Mouse (Mus musculus) large intestine, adult 2 months (tissue): ENCODE results near the gene Enthd1. TPM values are rescaled to one million over a fixed set of nuclear protein-coding genes. Genes with fewer than 3 reads are reported as not detected.

ENCODE experiments used
- DNase-seq: peaks from one replicate; pipeline ENCODE4 v3.0.0-alpha.2; 2012; ENCODE audit warnings: low read depth, low spot score
- WGBS: fragments of 180-500 bp; shearing (Covaris S2); methylation state at CpG from one replicate; pipeline ENCODE4 v1.1.7; 2018; 5-methylcytosine and 5-hydroxymethylcytosine counted together
- polyA plus RNA-seq: library from polyadenylated mRNA; depleted of rRNA; stranded (reverse); fragments of >200 nt; gene quantifications from 2 replicates; pipeline ENCODE4 v1.2.3, GENCODE M21; 2012; rRNA removed

Enthd1 gene
- polyA plus RNA-seq, 1 experiment: not detected

- 72% methylated on average over 11 of the region's 11 CpGs for WGBS
- no peak for DNase-seq
These were observed 134.6 kb downstream of the Enthd1 start for GRCm38 (mm10) chr15:80430324-80430723.

GRCm38 (mm10) chr15:80418146-80418545 is 146.8 kb downstream of the Enthd1 start:
- no peak for DNase-seq
- 61% methylated on average over 2 of the region's 2 CpGs for WGBS

- 52% methylated on average over 9 of the region's 9 CpGs for WGBS
- DNase-seq: no peak
These were observed 147.9 kb downstream of the Enthd1 start for GRCm38 (mm10) chr15:80417066-80417465.

- no peak for DNase-seq
- 80% methylated on average over 4 of the region's 4 CpGs for WGBS
These were observed 149.8 kb downstream of the Enthd1 start for GRCm38 (mm10) chr15:80415132-80415531.

GRCm38 (mm10) chr15:80413988-80414721 is 150.8 kb downstream of the Enthd1 start:
- 52% methylated on average over 17 of the region's 17 CpGs for WGBS

GRCm38 (mm10) chr15:80413070-80413469 is 151.9 kb downstream of the Enthd1 start:
- DNase-seq: no peak
- WGBS: 77% methylated on average over 4 of the region's 4 CpGs

More at GRCm38 (mm10) chr15:80413988-80414721, 150.8 kb downstream of the Enthd1 start:
- DNase-seq: peak; percentile 18

GRCm38 (mm10) chr15:80410661-80411060 is 154.3 kb downstream of the Enthd1 start:
- no peak for DNase-seq
- 55% methylated on average over 7 of the region's 7 CpGs for WGBS

GRCm38 (mm10) chr15:80407873-80408272 is 157.1 kb downstream of the Enthd1 start:
- 14% methylated on average over 1 of the region's 1 CpGs for WGBS
- DNase-seq: no peak

Other genes starting within 250 kb of the Enthd1 start
- 1.7 and 3.5 TPM in 2 replicates for gene Grap2, start 7.4 kb upstream of the Enthd1 start, polyA plus RNA-seq
- 23.3 and 23.8 TPM in 2 replicates for gene Fam83f, start 106.7 kb upstream of the Enthd1 start, polyA plus RNA-seq
- gene Tnrc6b, start 146.2 kb upstream of the Enthd1 start, polyA plus RNA-seq: 6.5 and 10.1 TPM in 2 replicates